Mouse (Mus musculus) bone marrow macrophage, adult 2 months (primary cell): ENCODE measurements around the gene Chrne.

Experiments used
- CTCF ChIP-seq: IDR thresholded peaks from 2 replicates; pipeline ENCODE4 v1.5.1; 2012; ENCODE audit warnings: low read depth, mild to moderate bottlenecking, low read length, moderate library complexity
- POLR2A ChIP-seq: IDR thresholded peaks from 2 replicates; pipeline ENCODE4 v1.6.1; 2012; ENCODE audit warnings: mild to moderate bottlenecking, low read depth, low read length, borderline replicate concordance

GRCm38 (mm10) chr11:70648512-70648911 is 29.5 kb upstream of the Chrne start:
- no peak for TF ChIP-seq POLR2A
- no peak for TF ChIP-seq CTCF
